11 mouse cellular contexts compared by ENCODE assay signal in the genomic region with DNA sequence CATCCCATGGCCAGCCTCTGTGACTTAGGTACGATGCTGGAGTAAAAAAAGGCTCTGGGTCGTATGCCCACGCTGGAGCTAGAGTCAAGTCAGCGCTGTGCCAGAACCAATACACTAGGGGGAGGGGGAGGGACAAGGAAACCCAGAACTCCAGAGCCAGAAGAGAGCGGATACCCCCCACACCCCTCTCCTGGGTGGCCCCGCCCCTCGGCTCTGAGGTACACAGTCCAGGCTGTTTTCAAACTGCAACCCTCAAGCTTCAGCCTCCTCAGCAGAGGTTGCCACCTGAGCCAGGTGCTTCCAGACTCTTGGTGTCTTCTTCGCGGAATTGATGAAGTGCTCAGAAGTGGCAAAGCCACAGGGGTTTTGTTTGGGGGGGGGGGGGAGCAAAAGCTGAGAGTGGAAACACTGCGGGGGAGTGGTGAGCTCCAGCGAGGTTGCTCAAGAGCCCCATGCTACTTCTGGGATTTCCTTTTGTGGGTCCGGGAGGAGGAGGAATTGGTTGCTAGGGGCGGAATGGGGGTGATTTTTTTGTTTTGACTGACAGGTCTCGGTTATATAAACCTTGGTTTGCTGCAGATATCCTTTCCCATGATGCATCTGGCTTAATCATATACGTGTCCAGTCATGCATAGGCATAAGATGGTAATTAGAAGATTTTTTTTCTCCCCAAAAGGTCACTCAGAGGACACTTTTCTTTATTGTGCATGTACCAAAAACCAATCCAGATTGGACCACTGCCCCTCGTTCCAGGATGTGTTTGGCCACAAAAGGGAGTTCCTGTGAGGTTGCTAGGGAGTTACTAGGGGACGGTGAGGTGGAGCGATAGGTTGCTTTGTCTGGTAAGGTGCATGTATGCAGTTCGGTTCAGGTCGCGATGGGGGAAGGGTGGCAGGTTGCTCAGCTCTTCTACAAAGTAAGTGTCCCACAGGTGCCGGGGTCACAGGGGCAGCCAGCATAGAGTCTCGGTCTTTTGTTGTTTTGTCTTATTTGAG.
DNase-seq lines count a peak whose midpoint lies in the region; ATAC-seq lines count a peak whose summit lies in the region.
"Had no signal": no experiment of that assay in that cellular context is flagged by ENCODE, and none has a peak within 500 bp of the region (broad histone marks: within the 10 kb centered on the region; RNA-seq: fewer than 3 reads in every experiment).

No protein-coding gene starts in this region.

- no peaks in the 10 kb centered on the region for H3K27me3 ChIP-seq in hindbrain, embryonic 10.5 days (ENCODE audit: insufficient read depth, poor library complexity, severe bottlenecking)
- no peaks in the 10 kb centered on the region for H3K27me3 ChIP-seq in hindbrain, embryonic 16.5 days (replicated peaks; ENCODE audit: control insufficient read depth, insufficient read depth, low read length)
- H3K27me3 ChIP-seq: hindbrain, embryonic 15.5 days had no signal

- H3K27ac ChIP-seq in hindbrain, embryonic 10.5 days = 0 out of 2 replicates have a peak overlapping the region, but pooled peaks have one; percentile 40
- H3K27ac ChIP-seq in hindbrain, embryonic 16.5 days (ENCODE audit: low read depth, low read length) = no peak overlapping the region
- H3K27ac ChIP-seq: heart, adult 2 months; hindbrain, embryonic 15.5 days had no signal

- no peak for DNase-seq in hindbrain, embryonic 10.5 days (ENCODE audit: low spot score)
- DNase-seq in lung, postnatal 36 days = peak; percentile 22
- DNase-seq in lung, postnatal 14 days = no peak
- DNase-seq in WW6 (ENCODE audit: low read depth, low spot score) = peak; percentile 34
- DNase-seq in telencephalon, adult 2 months (ENCODE audit: low read depth, low spot score) = peak; percentile 47
- no peak for DNase-seq in cerebellum, postnatal 4 days (ENCODE audit: low spot score in 2 of 2)
- DNase-seq: heart, adult 2 months had no signal

- H3K9me3 ChIP-seq in hindbrain, embryonic 10.5 days = 0 out of 2 replicates have a peak, but pooled peaks cover 6% of the 10 kb centered on the region
- no peaks in the 10 kb centered on the region for H3K9me3 ChIP-seq in hindbrain, embryonic 16.5 days (ENCODE audit: control insufficient read depth, low read length)
- H3K9me3 ChIP-seq: hindbrain, embryonic 15.5 days had no signal

- no peak for ATAC-seq in hindbrain, embryonic 16.5 days
- ATAC-seq: liver, postnatal 0 days had no signal

- H3K4me1 ChIP-seq in hindbrain, embryonic 10.5 days (replicated peaks) = peaks cover 19% of the 10 kb centered on the region
- H3K4me1 ChIP-seq in hindbrain, embryonic 16.5 days (ENCODE audit: control insufficient read depth, insufficient read depth, low read depth, low read length) = no peaks in the 10 kb centered on the region

- no peak overlapping the region for H3K9ac ChIP-seq in hindbrain, embryonic 16.5 days (ENCODE audit: low read depth, low read length)
- H3K9ac ChIP-seq: hindbrain, embryonic 15.5 days; liver, postnatal 0 days had no signal

- H3K4me3 ChIP-seq in hindbrain, embryonic 10.5 days = no peak overlapping the region
- no peak overlapping the region for H3K4me3 ChIP-seq in hindbrain, embryonic 16.5 days (ENCODE audit: low read length)
- H3K4me3 ChIP-seq: heart, adult 2 months; hindbrain, embryonic 15.5 days; megakaryocyte, embryonic 14.5 days had no signal

- no peak overlapping the region for H3K4me2 ChIP-seq in hindbrain, embryonic 16.5 days (ENCODE audit: low read length)
- H3K4me2 ChIP-seq: hindbrain, embryonic 15.5 days had no signal

- WGBS in hindbrain, embryonic 10.5 days = 65% methylated on average over 23 of the region's 23 CpGs
- 52% methylated on average over 23 of the region's 23 CpGs for WGBS in hindbrain, embryonic 16.5 days

- peaks cover 33% of the 10 kb centered on the region for H3K36me3 ChIP-seq in hindbrain, embryonic 10.5 days
- no peaks in the 10 kb centered on the region for H3K36me3 ChIP-seq in hindbrain, embryonic 16.5 days (ENCODE audit: control insufficient read depth, insufficient read depth, low read length)
- H3K36me3 ChIP-seq: hindbrain, embryonic 15.5 days had no signal

Comparison
In these comparisons a context has a peak if more than half of its experiments do, and no peak if none do; other contexts are left out.
1. DNase-seq: peak in lung, postnatal 36 days (single experiment), WW6 (single experiment) and telencephalon, adult 2 months (single experiment); none in hindbrain, embryonic 10.5 days (single experiment), lung, postnatal 14 days (single experiment) and cerebellum, postnatal 4 days (0 of 2).